Mouse (Mus musculus) ovary, postnatal 14 days (tissue): ENCODE results near the gene Ldlr.
"Not testable (repeated sequence)": the region's sequence is repeated elsewhere in the genome, so short reads cannot be mapped to it uniquely, and the experiment has no call there.

Source experiments
- DNase-seq: peaks from one replicate; pipeline ENCODE4 v3.0.0; 2022; ENCODE audit warnings: low spot score

The Ldlr gene

DNA sequence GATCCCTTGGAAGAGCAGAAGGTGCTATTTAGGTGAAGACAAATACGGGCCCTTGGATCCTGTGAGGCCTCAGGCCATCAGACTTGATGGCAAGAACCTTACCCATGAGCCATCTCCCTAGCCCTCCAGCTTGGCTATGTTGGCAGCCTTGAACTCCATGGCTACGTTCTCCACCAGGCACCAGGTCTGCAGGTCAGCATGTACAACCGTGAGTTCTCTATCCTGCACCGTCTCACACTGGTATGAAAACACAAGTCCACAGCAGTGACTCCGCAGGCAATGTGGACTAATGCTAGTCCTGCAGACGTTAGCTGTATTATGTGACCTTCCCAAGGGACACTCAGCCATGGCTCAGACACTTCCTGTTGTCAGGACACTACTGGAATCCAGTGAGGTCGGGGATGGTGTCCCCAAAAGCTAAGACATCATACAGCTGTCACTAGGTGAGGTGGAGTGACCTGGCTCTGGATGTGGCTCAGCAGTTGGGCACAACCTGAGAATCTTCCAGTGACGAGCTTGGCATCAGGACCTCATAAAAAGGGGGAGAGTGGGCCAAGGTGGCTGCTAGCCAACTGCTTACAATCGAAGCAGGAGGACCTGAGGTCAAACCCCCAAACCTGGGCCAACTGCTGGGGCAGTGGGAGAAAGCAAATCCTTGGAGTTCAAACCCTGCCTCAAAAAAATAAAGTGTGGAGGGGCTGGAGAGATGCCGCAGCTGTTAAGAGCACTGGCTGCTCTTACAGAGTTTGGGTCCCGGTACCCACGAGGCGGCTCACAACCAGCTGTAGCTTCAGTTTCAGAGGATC is 31.4 kb downstream of the Ldlr start:
- DNase-seq, result no peak

DNA sequence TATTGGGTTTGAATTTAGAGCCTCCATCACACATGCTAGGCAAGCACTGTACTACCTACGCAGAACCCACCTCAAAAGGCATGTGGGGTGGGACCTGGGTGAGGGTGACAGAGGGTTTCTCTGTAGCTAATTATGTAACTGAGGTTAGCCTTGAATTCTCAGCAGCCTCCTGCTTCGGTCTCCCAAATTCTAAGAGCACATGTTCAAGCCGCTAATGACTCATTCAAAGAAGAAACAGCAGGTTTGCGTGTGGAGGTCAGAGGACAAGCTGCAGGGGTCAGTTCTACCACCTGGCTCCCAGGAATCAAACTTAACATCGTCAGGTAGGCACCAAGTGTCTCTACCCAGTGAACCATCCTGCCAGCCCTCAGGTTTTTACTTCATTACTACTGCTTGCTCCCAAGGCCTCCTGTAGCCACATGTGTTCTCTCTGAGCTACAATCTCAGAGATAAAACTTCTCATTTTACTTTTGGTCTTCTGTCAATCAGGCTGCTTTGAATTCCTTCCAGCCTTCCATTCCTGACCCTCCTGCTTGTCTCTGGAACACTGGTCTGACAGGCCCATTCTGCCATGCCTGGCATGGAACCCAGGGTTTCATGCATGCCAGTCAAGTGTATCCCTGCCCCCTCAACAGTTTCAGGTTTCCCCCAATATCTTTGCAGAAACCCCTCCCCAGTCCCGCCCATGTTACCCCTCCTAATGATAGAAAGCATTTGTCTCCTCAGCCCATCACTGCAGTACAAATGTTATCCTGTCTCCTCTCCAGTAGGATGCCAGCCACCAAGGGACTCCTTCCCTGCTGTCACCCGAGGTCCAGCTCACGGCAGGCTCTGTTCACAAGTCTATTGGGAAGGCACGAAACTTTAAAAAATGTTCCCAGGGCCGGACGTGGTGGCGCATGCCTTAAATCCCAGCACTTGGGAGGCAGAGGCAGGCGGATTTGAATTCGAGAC is 35.6 kb downstream of the Ldlr start:
- no peak for DNase-seq

DNA sequence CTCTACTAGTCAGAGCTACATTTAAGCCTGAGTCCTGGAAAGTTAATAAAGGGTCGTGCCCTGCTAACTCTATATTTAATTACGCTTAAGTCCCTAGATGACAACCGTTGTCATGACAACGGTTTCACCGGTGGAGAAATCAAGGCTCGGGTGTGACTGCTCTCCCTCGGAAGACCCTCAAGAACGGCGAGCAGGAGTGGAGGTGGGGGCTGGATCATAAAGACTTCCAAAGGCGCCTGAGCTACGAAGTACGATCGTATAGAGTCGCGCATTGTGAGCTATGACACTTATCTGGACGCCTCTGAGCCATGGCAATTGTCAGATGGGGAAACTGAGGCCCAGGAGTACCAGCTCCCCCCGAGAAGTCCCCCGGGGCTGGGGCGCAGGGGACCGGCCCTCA is 36.4 kb downstream of the Ldlr start:
- no peak for DNase-seq

DNA sequence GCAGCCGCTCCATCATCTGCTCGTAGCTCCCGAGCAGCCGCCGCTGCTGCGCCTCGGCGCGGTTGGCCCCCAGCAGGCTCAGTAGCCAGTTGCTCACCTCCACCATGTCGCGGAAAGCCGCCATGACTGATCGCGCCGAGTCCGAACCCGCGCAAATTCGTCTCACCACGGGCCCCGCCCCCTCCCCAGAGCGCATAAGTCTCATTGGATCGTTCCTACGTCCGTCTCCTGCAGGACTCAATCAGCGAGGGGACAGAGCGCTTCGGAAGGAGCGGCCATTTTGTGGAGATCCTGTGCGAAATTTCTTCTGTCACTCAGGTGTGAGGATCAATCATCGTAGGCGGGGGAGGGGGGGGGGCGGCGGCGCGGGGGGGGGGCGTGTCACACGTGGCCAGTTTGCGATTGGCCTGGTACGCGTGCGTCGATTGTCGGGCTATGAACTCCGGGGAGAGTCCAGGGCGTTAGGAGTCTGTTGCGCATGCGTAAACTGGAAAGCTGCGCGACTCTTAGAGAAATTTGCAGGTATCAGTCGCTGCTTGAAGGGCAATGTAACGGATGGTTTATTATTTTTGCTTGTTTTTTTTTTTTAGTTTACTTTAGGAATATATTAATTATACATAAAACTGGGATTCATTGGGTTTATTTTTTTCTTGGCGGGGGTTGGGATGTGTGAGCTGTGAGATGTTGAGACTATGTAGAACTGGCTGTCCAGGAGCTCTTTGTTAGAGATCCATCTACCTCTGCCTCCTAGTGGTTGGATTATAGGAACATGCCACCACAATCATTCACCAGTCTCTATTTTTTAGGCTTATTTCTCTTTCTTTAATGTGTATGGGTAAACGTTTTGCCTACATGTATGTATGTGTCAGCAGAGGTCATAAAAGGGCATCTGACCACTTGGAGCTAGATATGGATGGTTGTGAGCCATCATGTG is 37.1 kb downstream of the Ldlr start, which contains the start of gene Spc24:
Gene Spc24 (minus strand): TSS at position 149 of the 934 bp plus-strand sequence.
- DNase-seq, result peak; percentile 92

DNA sequence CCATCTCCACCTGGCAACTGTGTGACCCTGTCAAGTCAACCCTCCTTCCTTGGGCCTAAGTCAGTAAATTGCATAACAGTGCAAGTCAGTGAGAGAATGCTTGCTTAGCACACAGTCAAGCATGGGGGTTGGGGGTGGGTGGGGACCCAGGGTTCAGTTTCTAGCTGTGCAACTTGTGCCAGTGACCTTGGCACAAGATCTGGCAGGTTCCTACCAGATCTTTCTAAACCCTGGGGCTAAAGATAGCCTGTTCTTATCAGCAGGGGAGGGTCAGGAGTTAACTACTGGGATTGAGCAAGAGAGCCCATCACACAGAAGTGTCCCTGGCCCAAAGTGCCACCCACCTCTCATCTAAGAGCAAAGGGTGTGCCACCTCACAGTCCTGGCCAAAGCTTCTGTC is 38.9 kb downstream of the Ldlr start:
- DNase-seq, result no peak

DNA sequence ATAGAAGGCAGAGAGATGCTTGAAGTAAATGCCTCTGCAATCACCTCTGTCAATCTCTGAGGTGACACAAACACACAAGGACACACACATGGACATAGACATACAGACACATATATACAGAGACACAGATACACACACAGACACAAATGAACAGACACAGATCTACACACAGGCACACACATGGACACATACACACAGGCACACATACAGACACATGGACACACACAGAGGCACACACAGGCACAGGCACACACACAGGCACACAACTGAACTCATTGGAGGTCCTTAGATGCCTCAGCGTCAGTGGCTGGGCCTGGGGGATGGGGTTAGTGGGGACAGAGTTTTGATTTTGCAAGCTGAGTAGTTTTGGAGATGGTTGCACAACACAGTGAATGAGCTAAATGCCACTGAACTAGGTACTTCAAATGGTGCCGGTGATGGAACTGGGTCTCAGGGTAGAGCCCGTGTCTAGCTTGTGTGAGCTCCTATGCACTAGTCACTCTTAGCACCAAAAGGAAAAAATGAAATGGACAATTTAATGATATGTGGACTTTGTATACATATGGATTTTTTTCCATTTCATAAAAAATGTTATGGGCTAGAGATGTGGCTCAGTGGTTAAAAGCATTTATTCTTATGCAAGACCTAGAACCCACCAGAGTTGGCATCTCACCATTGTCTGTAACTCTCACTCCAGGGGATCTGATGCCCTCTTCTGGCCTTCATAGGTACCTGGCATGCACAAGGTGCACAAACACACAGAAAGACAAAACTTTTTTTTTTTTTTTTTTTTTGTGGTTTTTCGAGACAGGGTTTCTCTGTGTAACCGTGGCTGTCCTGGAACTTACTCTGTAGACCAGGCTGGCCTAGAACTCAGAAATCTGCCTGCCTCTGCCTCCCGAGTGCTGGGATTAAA is 41.1 kb downstream of the Ldlr start:
- no peak for DNase-seq

DNA sequence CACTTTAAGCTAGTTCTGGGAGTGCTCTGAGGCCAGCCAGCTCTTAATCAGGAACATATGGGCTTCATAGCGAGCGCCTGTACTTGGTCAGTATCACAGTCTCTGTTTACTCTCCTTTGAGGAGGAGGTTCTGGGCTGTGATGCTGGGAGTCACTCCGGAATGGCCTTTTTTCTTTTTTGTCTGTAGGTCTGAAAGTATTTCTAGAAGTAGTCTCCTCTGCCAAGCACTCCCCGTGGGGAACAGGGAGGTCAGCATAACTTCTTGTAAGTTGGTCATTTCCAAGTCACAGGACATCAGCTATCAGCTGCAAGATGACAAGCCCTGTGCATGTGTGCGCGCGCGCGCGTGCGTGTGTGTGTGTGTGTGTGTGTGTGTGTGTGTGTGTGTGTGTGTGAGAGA is 44.6 kb downstream of the Ldlr start:
- DNase-seq, result peak; percentile 26

DNA sequence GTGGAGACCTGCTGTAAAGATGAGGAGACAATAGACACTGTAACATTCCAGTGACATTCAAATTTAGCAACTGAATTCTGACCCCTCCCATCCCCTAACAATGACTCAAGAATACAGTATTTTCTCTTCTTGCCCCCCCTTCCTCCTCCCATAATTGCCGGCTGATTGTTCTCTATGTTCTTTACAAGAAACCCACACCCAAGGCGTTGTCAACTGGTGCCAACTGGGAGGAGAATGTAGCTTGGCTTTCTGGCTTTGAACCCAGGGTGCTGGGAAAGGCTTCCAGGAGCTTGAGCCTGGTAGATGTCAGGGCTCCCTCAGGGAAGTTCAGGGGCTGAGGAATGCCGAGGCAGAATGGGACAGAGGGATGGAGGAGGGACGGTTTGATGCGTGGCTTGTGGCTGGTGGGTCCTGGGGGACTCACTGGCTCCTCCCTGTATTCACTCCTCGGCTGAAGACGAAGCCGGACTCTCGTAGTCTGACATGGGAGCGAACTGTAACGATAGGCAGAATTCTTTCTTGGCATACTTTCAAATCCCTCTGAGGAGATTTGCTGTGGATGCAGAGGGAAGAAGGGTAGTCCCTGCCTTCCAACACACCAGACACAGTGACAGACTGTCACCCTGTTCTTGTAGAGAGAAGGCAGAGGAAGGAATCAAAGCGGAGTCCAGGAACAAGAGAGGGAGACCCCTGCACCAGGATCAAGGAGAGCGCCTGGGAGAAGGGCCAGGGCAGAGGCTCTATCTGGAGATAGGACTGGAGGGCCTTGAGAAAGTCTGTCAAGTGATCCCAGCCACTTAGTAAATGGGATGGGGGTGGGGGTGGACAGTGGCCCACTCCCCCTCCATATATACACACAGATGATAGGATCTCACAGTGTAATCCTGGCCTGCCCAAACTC is 45.5 kb downstream of the Ldlr start:
- peak; percentile 33 for DNase-seq

DNA sequence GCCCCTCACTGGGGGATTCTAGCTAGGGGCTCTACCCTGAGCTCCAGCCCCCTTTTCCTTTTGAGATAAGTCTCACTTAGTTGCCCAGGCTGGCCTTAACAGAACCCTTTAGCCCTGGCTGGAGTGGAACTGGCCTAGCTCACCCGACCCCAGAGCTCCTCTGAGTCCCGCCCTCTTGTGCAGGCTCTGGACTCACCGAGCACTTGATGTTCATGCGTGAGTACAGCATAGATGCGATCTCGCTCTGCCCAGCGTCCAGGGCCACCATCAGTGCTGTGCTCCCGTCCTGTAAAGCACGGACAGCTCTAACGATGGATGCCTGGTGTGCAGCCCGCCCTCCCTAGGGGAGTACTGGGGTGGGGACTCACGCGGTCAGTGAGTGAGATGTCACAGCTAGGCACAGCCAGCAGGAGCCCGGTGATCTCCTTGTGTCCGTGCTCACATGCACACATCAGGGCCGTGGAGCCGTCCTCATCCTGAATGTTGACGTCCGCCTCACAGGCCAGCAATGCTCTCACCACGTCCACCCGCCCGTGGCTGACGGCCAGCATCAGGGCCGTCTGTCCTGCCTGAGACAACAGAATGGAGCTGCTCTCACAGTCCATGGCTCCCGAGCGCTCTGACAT is 46.4 kb downstream of the Ldlr start:
- peak; percentile 34 for DNase-seq

DNA sequence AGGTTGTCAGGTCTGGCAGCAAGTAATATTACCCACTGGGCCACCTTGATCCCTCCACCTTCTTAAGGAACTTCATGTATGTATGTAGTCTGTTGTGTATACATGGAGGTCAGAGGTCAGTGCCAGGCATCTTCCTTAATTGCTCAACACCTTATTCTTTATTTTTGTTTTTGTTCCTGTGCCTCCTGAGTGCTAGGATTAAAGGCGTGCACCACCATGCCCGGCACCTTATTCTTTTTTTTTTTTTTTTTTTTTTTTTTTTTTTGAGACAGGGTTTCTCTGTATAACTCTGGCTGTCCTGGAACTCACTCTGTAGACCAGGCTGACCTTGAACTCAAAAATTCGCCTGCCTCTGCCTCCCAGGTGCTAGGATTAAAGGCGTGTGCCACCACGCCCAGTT is 50.1 kb downstream of the Ldlr start:
- not testable (repeated sequence) for DNase-seq

DNA sequence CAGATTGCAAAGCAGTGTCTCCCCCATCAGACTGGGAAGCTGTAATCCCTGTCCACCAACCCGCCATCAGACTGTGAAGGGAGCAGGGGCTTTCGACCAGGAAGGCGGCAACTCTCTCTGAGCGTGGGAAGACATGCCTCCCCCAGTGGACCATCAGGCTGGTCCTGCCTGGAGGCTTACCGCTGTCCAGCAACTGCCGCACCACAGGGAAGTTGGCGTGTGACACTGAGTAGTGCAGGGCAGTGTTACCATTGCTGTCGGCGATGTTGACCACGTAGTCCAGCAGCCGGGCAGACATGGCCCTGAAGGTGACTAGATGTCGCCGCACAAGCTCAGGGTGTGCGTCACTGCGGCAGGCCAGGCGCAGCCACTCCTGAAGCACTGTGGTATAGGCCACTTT is 51.1 kb downstream of the Ldlr start:
- no peak for DNase-seq

DNA sequence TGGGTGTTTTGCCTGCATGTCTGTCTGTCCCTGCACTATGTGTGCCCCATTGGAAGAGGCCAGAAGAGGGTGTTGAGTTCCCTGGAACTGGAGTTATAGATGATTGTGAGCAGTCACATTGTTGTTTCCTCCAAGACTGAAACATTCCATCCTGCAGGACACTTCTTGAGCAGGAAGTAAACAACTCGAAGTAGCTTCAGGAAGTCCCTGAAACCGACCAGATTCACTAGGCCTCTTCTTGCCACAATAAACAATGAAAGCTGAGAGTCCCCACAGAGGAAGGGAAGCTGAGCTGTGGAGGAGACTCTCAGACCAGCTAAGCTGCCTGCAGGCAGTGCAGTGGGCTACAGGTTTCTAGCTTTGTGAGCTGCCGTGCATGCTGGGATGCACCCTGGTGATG is 54.4 kb downstream of the Ldlr start:
- DNase-seq, result no peak

DNA sequence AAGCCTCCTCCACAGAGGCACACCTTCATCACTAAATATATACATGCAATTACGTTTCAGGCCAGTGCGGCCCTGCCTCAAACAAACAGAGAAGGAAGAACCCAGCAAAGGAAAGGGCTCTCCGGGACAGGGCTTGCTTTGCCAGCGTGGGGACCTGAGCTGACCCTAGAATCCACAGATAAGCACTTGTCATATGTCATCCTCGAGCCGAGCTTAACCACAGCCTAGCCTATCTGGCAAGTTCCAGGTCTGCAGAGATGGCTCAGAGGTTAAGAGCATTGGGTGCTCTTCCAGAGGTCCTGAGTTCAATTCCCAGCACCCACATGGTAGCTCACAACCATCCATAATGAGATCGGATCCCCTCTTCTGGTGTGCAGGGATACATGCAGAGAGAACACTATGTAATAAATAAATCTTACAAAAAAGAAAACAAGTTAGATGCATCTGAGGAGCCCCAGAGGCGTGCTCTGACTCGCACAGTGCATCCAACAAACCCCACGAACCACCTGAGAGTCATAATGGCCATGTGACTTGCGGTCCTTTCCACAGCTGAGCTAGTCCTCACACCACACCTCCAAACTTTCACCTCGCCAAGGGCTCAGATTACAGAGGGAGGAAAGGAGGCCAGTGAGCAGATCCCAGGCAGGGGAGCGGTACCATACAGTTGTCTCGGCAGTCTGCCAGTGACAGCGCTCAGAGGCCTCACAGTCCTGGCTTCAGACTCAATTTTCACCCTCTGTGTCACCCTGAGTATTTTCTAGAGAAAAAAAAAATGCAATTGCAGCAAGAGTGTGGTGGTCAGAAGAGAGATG is 58.6 kb downstream of the Ldlr start:
- no peak for DNase-seq

DNA sequence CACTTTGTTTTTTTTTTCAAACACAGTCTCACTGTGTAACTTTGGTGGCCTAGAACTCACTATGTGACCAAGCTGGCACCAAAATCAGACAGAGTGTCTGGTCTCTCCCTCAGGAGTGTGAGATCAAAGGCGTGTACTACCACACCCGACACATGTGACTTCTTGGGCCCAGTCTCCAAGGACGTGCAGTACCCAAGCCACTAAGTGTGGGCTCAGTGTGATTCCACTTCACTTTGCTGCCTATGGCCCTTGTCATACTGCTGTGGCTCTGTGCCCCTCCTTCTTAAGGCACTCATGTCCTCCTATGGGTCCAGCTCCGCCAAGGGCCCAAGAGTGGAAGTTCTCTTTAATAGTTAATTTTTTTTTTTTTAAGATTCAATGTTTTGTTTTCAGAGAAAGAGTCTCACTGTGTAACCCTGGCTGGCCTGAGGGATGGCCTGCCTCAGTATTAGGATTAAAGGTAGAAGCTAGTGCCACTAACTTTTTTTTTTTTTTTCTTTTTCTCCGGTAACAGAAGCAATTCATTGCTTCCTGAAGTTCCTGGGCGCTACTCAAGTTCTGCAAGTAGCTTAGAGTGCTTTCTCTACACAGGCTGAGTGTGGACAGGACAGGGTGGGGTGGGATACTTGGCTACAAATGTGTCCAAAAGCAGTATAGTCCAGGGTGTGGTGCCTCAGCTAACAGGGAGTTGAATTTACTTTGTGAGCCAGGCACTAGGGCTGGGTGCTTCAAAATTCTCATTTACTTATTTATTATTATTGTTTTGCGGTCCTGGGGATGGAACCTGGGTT is 61.4 kb downstream of the Ldlr start:
- DNase-seq, result no peak

DNA sequence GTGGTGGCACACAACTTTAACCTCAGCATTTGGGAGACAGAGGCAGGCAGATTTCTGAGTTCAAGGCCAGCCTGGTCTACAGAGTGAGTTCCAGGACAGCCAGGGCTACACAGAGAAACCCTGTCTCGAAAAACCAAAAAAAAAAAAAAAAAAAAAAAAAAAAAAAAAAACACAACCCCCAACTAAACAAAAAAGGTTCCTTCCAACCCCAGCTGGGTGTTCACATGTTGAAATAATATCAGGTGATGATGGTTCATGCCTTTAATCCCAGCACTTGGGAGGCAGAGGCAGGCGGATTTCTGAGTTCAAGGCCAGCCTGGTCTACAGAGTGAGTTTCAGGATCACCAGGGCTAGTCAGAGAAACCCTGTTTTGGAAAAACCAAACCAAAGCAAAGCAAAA is 63.0 kb downstream of the Ldlr start:
- DNase-seq, result not testable (repeated sequence)

DNA sequence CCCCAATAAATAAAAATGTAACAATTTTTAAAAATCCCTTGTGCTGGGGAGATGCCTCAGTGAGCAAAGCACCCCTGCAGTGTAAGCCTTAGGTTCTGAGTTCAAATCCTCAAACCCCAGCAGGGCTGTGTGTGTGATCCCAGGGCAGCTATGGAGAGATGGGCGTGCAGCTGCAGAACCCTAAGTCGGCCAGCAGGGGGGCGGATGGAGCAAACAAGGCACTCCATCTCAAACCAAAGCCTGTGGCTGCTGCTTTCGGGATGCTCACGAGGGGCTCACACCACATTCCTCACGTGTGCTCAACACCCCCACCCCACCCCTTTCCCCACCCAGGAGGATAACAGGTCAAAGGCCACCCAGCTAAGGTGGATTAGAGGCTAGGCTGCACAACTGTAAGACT is 63.6 kb downstream of the Ldlr start:
- DNase-seq, result peak; percentile 54

DNA sequence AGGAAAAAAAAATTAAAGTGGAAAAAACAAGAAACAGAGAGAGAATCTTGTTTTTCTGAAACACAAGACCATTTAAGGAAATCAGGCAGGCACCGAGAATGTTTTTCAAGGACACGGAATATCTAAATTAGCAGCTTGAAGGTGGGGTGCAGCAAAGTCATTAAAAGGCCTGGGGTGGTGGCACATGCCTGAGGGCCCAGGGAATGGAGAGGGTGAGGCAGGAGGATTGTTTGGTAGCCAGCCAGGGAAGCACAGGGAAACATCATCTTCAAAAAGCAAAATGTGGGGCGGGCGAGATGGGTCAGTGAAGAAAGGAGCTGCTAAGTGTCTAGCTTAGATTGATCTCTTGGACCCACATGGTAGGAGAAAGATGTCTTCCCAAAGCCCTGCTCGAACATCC is 64.4 kb downstream of the Ldlr start:
- DNase-seq, result no peak

DNA sequence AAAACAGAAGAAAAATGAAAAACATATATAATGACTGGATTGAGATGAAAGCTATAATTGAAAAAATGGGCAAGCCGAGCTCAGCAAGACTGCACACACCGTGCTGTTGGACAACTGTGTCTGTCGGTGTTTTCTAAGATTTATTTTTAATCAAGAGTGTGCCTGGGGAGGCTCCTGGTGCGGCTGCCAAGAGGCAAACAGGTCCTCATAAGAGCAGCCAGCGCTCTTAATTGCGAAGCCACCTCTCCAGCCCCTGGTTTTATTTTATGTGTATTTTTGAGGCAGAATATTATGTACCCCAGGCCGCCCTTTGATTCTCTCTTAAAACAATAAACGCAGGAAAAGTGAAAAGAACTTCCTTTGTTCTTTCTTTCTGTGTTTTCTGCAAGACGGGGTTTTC is 65.0 kb downstream of the Ldlr start:
- no peak for DNase-seq
